Mouse (Mus musculus) testis, adult 2 months (tissue): ENCODE measurements around the gene Ugt2b35.

Experiments
- CTCF ChIP-seq: fragments of 200-500 bp; IDR thresholded peaks from 2 replicates; pipeline ENCODE4 v1.5.1; 2012; ENCODE audit warnings: low read depth, mild to moderate bottlenecking, inconsistent platforms, low read length, moderate library complexity; ENCODE audit not compliant: control insufficient read depth, insufficient read depth, insufficient replicate concordance
- POLR2A ChIP-seq: fragments of 200-500 bp; IDR thresholded peaks from 2 replicates; pipeline ENCODE4 v1.6.1; 2012; ENCODE audit warnings: low read depth, mild to moderate bottlenecking, inconsistent platforms, low read length, moderate library complexity; ENCODE audit not compliant: control insufficient read depth

DNA sequence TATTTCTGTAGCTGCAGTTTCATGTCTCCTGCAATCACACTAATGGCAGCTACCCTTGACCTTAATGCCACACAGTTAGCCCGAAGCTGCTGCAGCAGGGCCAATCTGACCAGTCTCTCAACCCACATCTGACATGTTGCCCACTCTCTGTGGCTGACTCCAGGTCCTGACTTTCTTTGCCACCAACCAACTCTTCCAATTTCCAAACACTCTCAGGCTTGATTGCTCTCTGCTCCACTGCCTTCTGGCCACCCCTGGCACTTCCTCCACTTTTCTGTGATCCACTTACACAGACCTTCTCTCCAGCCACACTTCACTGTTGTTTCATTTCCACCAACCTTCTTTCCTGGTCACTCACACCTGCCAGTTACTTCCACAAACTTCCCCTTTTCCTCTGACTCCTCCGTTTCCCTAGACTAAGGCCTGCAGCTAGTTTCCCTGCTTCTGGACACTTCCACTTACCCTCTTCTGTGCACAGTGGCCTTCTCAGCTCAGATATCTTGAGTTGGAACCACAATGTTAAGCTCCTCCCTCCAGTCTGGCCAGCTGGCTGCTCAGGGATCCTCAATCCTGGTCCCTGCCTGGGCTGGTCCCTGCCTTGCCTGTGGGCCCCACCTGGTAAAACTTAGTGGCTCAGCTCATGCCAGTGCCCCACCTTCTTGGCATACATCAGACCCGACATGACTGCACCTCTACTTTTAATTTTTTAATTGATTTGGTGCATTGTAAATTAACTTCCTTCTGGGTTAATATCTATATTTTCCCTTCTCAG is 38.9 kb upstream of the Ugt2b35 start:
- TF ChIP-seq CTCF = no peak
- TF ChIP-seq POLR2A = no peak
